Mouse (Mus musculus): ENCODE data around the gene Bcat1. TPM values are rescaled to one million over a fixed set of nuclear protein-coding genes. Genes with fewer than 3 reads are reported as not detected.

The Bcat1 gene
- 0.26 and 0.30 TPM in 2 replicates for polyA plus RNA-seq (2012)

GRCm38 (mm10) chr6:145075548-145076224 lies at the start of gene Bcat1:
Bcat1 (minus strand) TSS chr6:145076184.

GRCm38 (mm10) chr6:145115476-145116097 lies 39.6 kb upstream of the Bcat1 start, which contains the start of gene Lrmp:
Lrmp (plus strand) TSS chr6:145115653.

Other genes with a start within 250 kb of the Bcat1 start
- gene Lrmp, start 39.5 kb upstream of the Bcat1 start, polyA plus RNA-seq (2012), result 77.6 and 85.2 TPM in 2 replicates
- 0.04 TPM in 1 of 2 replicates, not detected in the other for gene Casc1, start 134.8 kb upstream of the Bcat1 start, polyA plus RNA-seq (2012)
- 1.4 and 2.0 TPM in 2 replicates for gene Etfrf1, start 134.9 kb upstream of the Bcat1 start, polyA plus RNA-seq (2012)
- 20.1 and 23.4 TPM in 2 replicates for gene Kras, start 174.1 kb upstream of the Bcat1 start, polyA plus RNA-seq (2012)

Measured in megakaryocyte-erythroid progenitor cell, adult 5 weeks (primary cell).